Mouse (Mus musculus): ENCODE data around the gene Tnxb.

DNA sequence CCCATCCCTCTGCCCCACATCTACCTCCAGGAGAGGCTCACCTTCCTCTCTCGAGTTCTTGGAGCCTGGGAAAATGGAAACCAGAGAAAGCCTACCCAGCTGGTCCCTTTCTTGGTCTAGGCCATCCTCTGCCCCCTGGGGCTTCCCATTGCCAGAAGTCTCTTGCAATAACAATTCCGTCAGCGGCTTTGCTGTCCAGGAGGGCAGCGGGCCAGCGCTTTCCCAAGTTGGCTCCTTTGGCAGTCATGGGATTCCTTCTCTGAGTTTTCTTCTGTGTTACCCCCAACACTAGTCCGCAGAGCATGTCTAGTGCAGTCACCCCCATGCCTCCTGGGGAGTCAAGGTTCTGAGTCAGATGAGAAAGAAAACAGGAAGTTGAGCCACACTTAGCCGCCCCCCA is 22.6 kb downstream of the Tnxb start:
- TF ChIP-seq CTCF (IDR thresholded peaks at IDR 0.05; ENCODE audit: insufficient read depth, low read length) (no peak), POLR2A (IDR thresholded peaks at IDR 0.05; ENCODE audit: borderline replicate concordance, extremely low read depth, low read depth, low read length) (no peak)

Measured in lung, adult 2 months (tissue).